Mouse (Mus musculus) embryonic facial prominence, embryonic 11.5 days (tissue): ENCODE data around the gene Tgif2. TPM values are rescaled to one million over a fixed set of nuclear protein-coding genes. Genes with fewer than 3 reads are reported as not detected.
"Not testable (repeated sequence)": the region's sequence is repeated elsewhere in the genome, so short reads cannot be mapped to it uniquely, and the experiment has no call there.

ENCODE experiments used
- ATAC-seq: fragments of 200-750 bp; cut with Nextera tagmentation; replicated peaks from 2 replicates; pipeline ENCODE4 v1.8.0; 2017; ENCODE audit warnings: low read depth; ENCODE audit not compliant: insufficient number of reproducible peaks, low FRiP score, low TSS enrichment
- DNase-seq: peaks from one replicate; pipeline ENCODE4 v3.0.0-alpha.2; 2015; ENCODE audit warnings: low spot score
- H3K27ac ChIP-seq: fragments of 300-500 bp; sonication (generic); replicated peaks from 2 replicates; pipeline ENCODE4 v1.5.1; 2014; ENCODE audit warnings: mild to moderate bottlenecking, low read depth, low read length, control low read depth
- H3K27me3 ChIP-seq: fragments of 300-500 bp; sonication (generic); 2 replicates; pipeline ENCODE4 v1.6.1; 2014; ENCODE audit warnings: mild to moderate bottlenecking, low read length, moderate library complexity, mixed read lengths; ENCODE audit not compliant: control insufficient read depth, insufficient read depth
- H3K36me3 ChIP-seq: fragments of 300-500 bp; sonication (generic); replicated peaks from 2 replicates; pipeline ENCODE4 v1.6.1; 2014; ENCODE audit warnings: low read depth, mild to moderate bottlenecking, low read length, moderate library complexity, mixed read lengths; ENCODE audit not compliant: control insufficient read depth, insufficient read depth
- H3K4me1 ChIP-seq: fragments of 300-500 bp; sonication (generic); 2 replicates; pipeline ENCODE4 v1.6.1; 2014; ENCODE audit warnings: low read length, mixed read lengths; ENCODE audit not compliant: control insufficient read depth, insufficient read depth
- H3K4me2 ChIP-seq: fragments of 300-500 bp; sonication (generic); 2 replicates; pipeline ENCODE4 v1.6.1; 2014; ENCODE audit warnings: low read depth, mild to moderate bottlenecking, control low read depth, low read length, moderate library complexity
- H3K4me3 ChIP-seq: fragments of 300-500 bp; sonication (generic); 2 replicates; pipeline ENCODE4 v1.5.1; 2014; ENCODE audit warnings: low read depth, low read length, control low read depth
- H3K9ac ChIP-seq: fragments of 300-500 bp; sonication (generic); replicated peaks from 2 replicates; pipeline ENCODE4 v1.6.1; 2014; ENCODE audit warnings: mild to moderate bottlenecking, control low read depth, low read length
- H3K9me3 ChIP-seq: fragments of 300-500 bp; sonication (generic); replicated peaks from 2 replicates; pipeline ENCODE4 v1.6.1; 2016; ENCODE audit warnings: mild to moderate bottlenecking, low read length, inconsistent platforms, mixed read lengths; ENCODE audit not compliant: control insufficient read depth
- WGBS: fragments of 180-500 bp; shearing (Covaris S2); extraction: QIAGEN DNeasy Blood & Tissue Kit; methylation state at CpG from one replicate; pipeline ENCODE4 v1.1.7; 2014; 5-methylcytosine and 5-hydroxymethylcytosine counted together
- polyA plus RNA-seq: library from polyadenylated mRNA; unstranded; fragments of >200 nt; fragmentation: Nextera tagmentation; extraction: Ambion mirVana; gene quantifications from 2 replicates; pipeline ENCODE4 v1.2.1, GENCODE M21; 2014

The Tgif2 gene
- polyA plus RNA-seq, 1 experiment from 2014 or later: 91.0 TPM

GRCm38 (mm10) chr2:156884396-156885211 is 44.8 kb downstream of the Tgif2 start:
- Histone ChIP-seq H3K9me3 (no peaks in the 10 kb centered on the region), H3K27ac (no peak overlapping the region), H3K36me3 (no peaks in the 10 kb centered on the region), H3K4me3 (no peak overlapping the region), H3K27me3 (no peaks in the 10 kb centered on the region), H3K4me2 (no peak overlapping the region), H3K4me1 (no peaks in the 10 kb centered on the region), H3K9ac (no peak overlapping the region)
- 91% methylated on average over 10 of the region's 10 CpGs for WGBS
- ATAC-seq: no peak
- no peak for DNase-seq

DNA sequence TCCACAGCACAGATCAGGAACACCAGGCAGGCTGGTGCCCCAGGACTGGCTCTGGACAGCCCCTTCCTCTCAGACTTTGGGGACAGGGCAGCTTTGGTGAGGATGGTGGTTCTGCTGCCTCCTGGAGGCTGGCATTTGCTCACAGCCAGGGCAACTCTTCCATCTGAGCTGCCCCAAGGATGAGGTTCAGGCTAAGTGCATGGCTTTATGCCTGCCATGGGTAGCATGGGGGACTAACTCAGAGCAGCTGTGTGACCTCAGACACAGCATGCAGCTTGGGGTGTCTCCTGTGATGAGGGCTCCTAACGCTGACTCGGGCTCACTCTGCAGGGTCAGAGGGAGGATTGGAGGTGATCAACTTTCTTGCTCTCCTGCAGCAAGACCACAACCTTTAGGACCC is 45.9 kb downstream of the Tgif2 start:
- H3K9me3 ChIP-seq, H3K27me3 ChIP-seq, H3K4me2 ChIP-seq, H3K27ac ChIP-seq, H3K9ac ChIP-seq, DNase-seq, H3K4me3 ChIP-seq, ATAC-seq, H3K36me3 ChIP-seq, H3K4me1 ChIP-seq: not testable (repeated sequence)
- 49% methylated on average over 2 of the region's 2 CpGs for WGBS

DNA sequence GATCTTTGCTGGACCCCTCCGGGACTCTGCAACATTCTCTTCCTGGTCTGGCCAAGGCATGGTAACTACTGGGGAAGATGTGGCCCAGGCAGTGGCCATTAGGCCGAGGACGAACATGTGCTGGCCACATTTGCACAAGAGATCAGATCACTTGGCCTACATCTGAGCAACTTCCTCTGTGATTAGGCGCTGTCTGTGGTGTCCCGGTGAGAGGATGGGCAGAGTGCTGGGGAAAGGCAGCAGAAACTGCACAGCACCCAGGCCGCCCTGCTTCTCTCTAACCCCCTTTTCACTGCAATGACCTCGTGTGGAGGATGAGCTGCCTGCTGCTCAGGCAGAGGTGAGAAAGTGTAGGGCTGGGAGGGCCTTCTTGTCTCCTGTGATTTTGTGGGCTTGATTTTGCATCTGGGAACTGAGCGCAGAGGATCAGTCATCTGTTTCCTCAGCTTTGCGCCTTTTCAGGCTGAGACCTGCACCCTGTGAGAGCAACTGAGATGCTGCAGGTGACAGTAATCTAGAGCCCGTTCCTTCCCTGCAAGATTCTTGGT is 46.4 kb downstream of the Tgif2 start:
- ATAC-seq: no peak
- Histone ChIP-seq H3K4me2 (no peak overlapping the region), H3K9me3 (no peaks in the 10 kb centered on the region), H3K4me1 (no peaks in the 10 kb centered on the region), H3K4me3 (no peak overlapping the region), H3K36me3 (no peaks in the 10 kb centered on the region), H3K27ac (no peak overlapping the region), H3K27me3 (no peaks in the 10 kb centered on the region), H3K9ac (no peak overlapping the region)
- WGBS: 66% methylated on average over 10 of the region's 10 CpGs
- no peak for DNase-seq

- H3K9ac ChIP-seq: no peak within 1 kb of the TSS
- WGBS: 72% methylated on average over 6 of the region's 6 CpGs
- DNase-seq: no peak
- no peak for ATAC-seq
- H3K4me3 ChIP-seq: no peak within 1 kb of the TSS
- no peak within 1 kb of the TSS for H3K27ac ChIP-seq
- no peaks in the 10 kb centered on the region for H3K27me3 ChIP-seq
- no peak within 1 kb of the TSS for H3K4me2 ChIP-seq
- no peaks in the 10 kb centered on the region for H3K4me1 ChIP-seq
- no peaks in the 10 kb centered on the region for H3K9me3 ChIP-seq
- no peaks in the 10 kb centered on the region for H3K36me3 ChIP-seq
Observed at GRCm38 (mm10) chr2:156887017-156887416, 47.2 kb downstream of the Tgif2 start, which contains the start of gene Sla2. TSS of gene Sla2 (minus strand) at chr2:156887192.

DNA sequence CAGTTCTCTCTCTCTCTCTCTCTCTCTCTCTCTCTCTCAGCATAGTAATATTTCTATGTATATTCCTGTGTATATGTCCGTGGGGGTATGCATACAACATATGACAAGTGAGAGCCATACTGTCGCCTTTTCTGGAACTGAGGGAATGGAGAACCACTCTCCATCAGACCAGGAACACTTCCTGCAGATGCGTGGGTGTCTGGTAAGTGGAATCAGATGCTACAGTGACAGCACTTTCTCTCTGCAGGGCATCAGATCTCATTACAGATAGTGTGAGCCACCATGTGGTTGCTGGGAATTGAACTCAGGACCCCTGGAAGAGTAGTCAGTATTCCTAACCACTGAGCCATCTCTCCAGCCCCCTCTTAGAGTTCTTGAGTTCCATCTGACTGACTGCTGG is 48.7 kb downstream of the Tgif2 start:
- 62% methylated on average over 3 of the region's 3 CpGs for WGBS
- Histone ChIP-seq H3K9me3 (no peaks in the 10 kb centered on the region), H3K4me1 (no peaks in the 10 kb centered on the region), H3K4me2 (no peak overlapping the region), H3K4me3 (no peak overlapping the region), H3K36me3 (no peaks in the 10 kb centered on the region), H3K27me3 (no peaks in the 10 kb centered on the region), H3K27ac (no peak overlapping the region), H3K9ac (no peak overlapping the region)
- DNase-seq (no peak), ATAC-seq (no peak)

GRCm38 (mm10) chr2:156892240-156892639 is 52.4 kb downstream of the Tgif2 start:
- WGBS: 57% methylated on average over 3 of the region's 3 CpGs
- DNase-seq: peak; percentile 39
- H3K4me3 ChIP-seq: no peak overlapping the region
- no peak overlapping the region for H3K9ac ChIP-seq
- H3K9me3 ChIP-seq: no peaks in the 10 kb centered on the region
- no peak overlapping the region for H3K4me2 ChIP-seq
- no peaks in the 10 kb centered on the region for H3K4me1 ChIP-seq
- no peak overlapping the region for H3K27ac ChIP-seq
- no peak for ATAC-seq
- H3K36me3 ChIP-seq: no peaks in the 10 kb centered on the region
- H3K27me3 ChIP-seq: no peaks in the 10 kb centered on the region

GRCm38 (mm10) chr2:156892821-156893220 is 53.0 kb downstream of the Tgif2 start:
- Histone ChIP-seq H3K4me3 (no peak overlapping the region), H3K4me2 (no peak overlapping the region), H3K36me3 (no peaks in the 10 kb centered on the region), H3K9ac (no peak overlapping the region), H3K9me3 (no peaks in the 10 kb centered on the region), H3K27ac (no peak overlapping the region), H3K27me3 (no peaks in the 10 kb centered on the region), H3K4me1 (no peaks in the 10 kb centered on the region)
- DNase-seq (no peak), ATAC-seq (no peak)
- 79% methylated on average over 6 of the region's 6 CpGs for WGBS

DNA sequence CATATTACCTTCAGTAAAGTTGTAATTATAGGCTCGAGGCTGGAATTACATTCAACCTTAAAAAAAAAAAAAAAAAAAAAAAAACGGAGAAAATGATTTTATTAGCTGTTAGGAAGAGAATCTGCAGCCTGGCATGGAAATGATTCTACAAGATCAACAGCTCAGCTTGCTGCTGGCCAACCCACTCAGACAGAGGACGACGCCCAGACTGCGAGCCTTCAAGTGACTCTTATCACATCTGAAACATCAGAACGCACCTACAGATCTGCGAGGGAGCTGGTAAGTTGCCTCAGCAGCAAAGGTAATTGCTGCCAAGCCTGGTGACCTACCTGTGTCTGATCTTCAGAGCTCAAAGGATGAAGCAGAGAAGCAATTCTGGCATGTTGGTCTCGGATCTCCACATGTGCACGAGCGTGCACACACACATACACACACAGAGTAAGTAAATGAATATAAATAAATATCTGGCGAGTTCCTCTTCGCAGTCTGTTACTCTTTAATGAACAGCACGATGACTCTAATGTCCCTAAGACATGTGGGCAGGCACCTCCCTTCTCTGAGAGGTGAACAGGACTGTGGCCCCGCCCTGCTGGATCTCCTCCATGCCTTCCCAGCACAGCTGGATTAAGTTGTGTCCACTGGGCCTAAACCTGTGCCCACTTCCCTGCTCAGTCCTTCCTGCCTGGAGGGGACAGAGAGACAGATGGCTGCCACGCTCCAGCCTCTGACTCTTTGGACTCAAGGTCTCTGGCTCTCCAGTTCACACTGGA is 54.9 kb downstream of the Tgif2 start:
- no peak for DNase-seq
- H3K4me2 ChIP-seq: no peak overlapping the region
- no peaks in the 10 kb centered on the region for H3K9me3 ChIP-seq
- no peaks in the 10 kb centered on the region for H3K36me3 ChIP-seq
- whole genome bisulfite sequencing: 81% methylated on average over 15 of the region's 15 CpGs
- no peak for ATAC-seq
- no peaks in the 10 kb centered on the region for H3K4me1 ChIP-seq
- H3K27ac ChIP-seq: no peak overlapping the region
- H3K4me3 ChIP-seq: no peak overlapping the region
- H3K27me3 ChIP-seq: no peaks in the 10 kb centered on the region
- H3K9ac ChIP-seq: no peak overlapping the region
